Mouse (Mus musculus): ENCODE measurements at regions not wholly inside any gene's neighbourhood (a gene's known extent, or its start where the extent isn't known, plus 50 kb on each side); places are given as distances from the start of the nearest gene placed in this dataset.

GRCm38 (mm10) chr11:48295370-48295769, 306.6 kb upstream of the Sgcd start:
- TF ChIP-seq CTCF (IDR thresholded peaks at IDR 0.05) (no peak), EP300 (IDR thresholded peaks at IDR 0.05) (no peak)

Measured in lung, postnatal 0 days (tissue).